Mouse (Mus musculus) limb, embryonic 11.5 days (tissue): ENCODE data around the gene Tenm3. TPM values are rescaled to one million over a fixed set of nuclear protein-coding genes. Genes with fewer than 3 reads are reported as not detected.

ENCODE experiments used
- ATAC-seq: fragments of 200-750 bp; cut with Nextera tagmentation; 2 replicates; pipeline ENCODE4 v1.8.0; 2017; ENCODE audit warnings: low read depth; ENCODE audit not compliant: insufficient number of reproducible peaks, low FRiP score, low TSS enrichment
- DNase-seq: peaks from one replicate; pipeline ENCODE4 v3.0.0-alpha.2; 2015; ENCODE audit warnings: low spot score
- H3K27ac ChIP-seq: fragments of 300-500 bp; sonication (generic); replicated peaks from 2 replicates; pipeline ENCODE4 v1.5.1; 2014; ENCODE audit warnings: low read depth, mild to moderate bottlenecking, low read length
- H3K27me3 ChIP-seq: fragments of 300-500 bp; sonication (generic); 2 replicates; pipeline ENCODE4 v1.6.1; 2014; ENCODE audit warnings: mild to moderate bottlenecking, low read length, mixed read lengths; ENCODE audit not compliant: control insufficient read depth, insufficient read depth
- H3K36me3 ChIP-seq: fragments of 300-500 bp; sonication (generic); 2 replicates; pipeline ENCODE4 v1.6.1; 2014; ENCODE audit warnings: mild to moderate bottlenecking, low read length, moderate library complexity, mixed read lengths; ENCODE audit not compliant: control insufficient read depth, insufficient read depth
- H3K4me1 ChIP-seq: fragments of 300-500 bp; sonication (generic); 2 replicates; pipeline ENCODE4 v1.6.1; 2014; ENCODE audit warnings: low read length, mixed read lengths; ENCODE audit not compliant: control insufficient read depth, insufficient read depth
- H3K4me2 ChIP-seq: fragments of 300-500 bp; sonication (generic); 2 replicates; pipeline ENCODE4 v1.6.1; 2014; ENCODE audit warnings: low read depth, mild to moderate bottlenecking, moderate library complexity; ENCODE audit not compliant: severe bottlenecking
- H3K4me3 ChIP-seq: fragments of 300-500 bp; sonication (generic); 2 replicates; pipeline ENCODE4 v1.5.1; 2014; ENCODE audit warnings: low read depth, low read length
- H3K9ac ChIP-seq: fragments of 300-500 bp; sonication (generic); 2 replicates; pipeline ENCODE4 v1.6.1; 2014; ENCODE audit warnings: mild to moderate bottlenecking, low read length
- H3K9me3 ChIP-seq: fragments of 300-500 bp; sonication (generic); 2 replicates; pipeline ENCODE4 v1.6.1; 2016; ENCODE audit warnings: low read length; ENCODE audit not compliant: control insufficient read depth
- WGBS: fragments of 180-500 bp; shearing (Covaris S2); extraction: QIAGEN DNeasy Blood & Tissue Kit; methylation state at CpG from one replicate; pipeline ENCODE4 v1.1.7; 2014; 5-methylcytosine and 5-hydroxymethylcytosine counted together
- polyA plus RNA-seq: library from polyadenylated mRNA; unstranded; fragments of >200 nt; fragmentation: Nextera tagmentation; extraction: Ambion mirVana; gene quantifications from 2 replicates; pipeline ENCODE4 v1.2.1, GENCODE M21; 2014

Tenm3 gene
- polyA plus RNA-seq, 1 experiment from 2014 or later = 52.1 TPM

DNA sequence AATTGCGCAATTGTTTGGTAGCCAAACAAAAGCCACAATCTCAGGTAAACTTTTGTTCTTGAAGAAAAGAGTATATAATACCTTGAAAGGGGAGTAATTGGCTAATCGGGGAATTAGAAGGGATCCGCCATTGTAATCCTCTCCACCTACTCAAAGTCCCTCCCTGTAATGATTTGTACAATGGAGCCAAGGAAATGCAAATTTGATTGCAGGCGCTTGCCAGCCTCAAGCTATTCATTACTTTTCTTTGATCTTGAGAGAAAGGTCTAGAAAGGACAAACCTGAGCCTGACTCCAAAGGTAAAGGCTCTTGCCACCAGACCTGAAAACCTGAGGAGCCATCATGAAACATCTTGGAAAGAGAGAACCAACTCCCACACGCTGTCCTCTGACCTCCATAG lies 91.8 kb downstream of the Tenm3 start:
- WGBS = 87% methylated on average over 5 of the region's 5 CpGs
- H3K4me2 ChIP-seq = no peak overlapping the region
- H3K27me3 ChIP-seq = no peaks in the 10 kb centered on the region
- H3K4me1 ChIP-seq = no peaks in the 10 kb centered on the region
- ATAC-seq = no peak
- no peaks in the 10 kb centered on the region for H3K9me3 ChIP-seq
- H3K27ac ChIP-seq = no peak overlapping the region
- no peaks in the 10 kb centered on the region for H3K36me3 ChIP-seq
- no peak overlapping the region for H3K4me3 ChIP-seq
- no peak overlapping the region for H3K9ac ChIP-seq
- no peak for DNase-seq

GRCm38 (mm10) chr8:48748503-48749059 lies 95.2 kb downstream of the Tenm3 start:
- ATAC-seq (no peak), DNase-seq (no peak)
- Histone ChIP-seq H3K9me3 (no peaks in the 10 kb centered on the region), H3K36me3 (no peaks in the 10 kb centered on the region), H3K4me3 (no peak overlapping the region), H3K27ac (no peak overlapping the region), H3K27me3 (no peaks in the 10 kb centered on the region), H3K4me1 (no peaks in the 10 kb centered on the region), H3K4me2 (no peak overlapping the region), H3K9ac (no peak overlapping the region)
- 59% methylated on average over 13 of the region's 13 CpGs for WGBS

DNA sequence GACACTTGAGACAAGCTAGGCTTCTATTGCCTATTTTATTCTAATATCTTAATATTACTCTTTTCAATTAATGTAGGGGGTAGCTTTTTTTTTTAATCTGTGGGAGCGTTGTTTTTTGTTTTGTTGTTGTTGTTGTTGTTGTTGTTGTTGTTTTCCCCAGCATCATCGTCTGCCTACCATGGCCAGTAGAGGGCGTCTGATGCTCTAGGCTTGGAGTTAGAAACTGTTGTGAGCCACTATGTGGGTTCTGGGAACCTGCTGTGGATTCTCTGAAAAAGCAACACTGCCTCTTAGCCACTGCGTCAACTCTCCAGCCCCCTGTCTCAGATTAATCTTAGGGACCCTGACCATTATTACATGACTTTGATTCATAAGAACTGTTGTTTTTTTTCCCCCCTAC lies 99.8 kb downstream of the Tenm3 start:
- Histone ChIP-seq H3K27me3 (no peaks in the 10 kb centered on the region), H3K4me1 (peaks cover 4% of the 10 kb centered on the region; the same call in 1 of the 2 replicates), H3K27ac (no peak overlapping the region), H3K9ac (no peak overlapping the region), H3K4me3 (no peak overlapping the region), H3K9me3 (no peaks in the 10 kb centered on the region), H3K4me2 (no peak overlapping the region), H3K36me3 (no peaks in the 10 kb centered on the region)
- DNase-seq (no peak), ATAC-seq (no peak)
- WGBS = 83% methylated on average over 4 of the region's 4 CpGs

DNA sequence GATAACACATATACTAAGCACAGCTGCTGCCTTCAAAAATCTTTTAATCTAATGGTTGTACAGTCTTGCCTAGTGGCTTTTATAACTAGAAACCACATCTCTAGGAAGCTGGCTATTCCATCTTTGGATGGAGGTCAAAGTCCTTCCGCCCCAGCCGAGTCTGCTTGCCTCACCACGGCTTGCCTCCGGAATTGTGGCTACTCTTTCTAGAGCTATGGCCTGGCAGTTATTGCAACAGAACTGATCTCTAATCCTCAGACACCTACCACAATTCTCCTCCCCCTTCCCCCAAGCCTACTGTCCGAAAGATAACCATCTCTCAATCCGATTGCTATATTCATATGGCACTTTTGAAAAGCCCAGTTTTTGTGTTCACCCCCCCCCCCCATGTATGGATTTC lies 101.0 kb downstream of the Tenm3 start:
- H3K9me3 ChIP-seq = no peaks in the 10 kb centered on the region
- no peak overlapping the region for H3K4me3 ChIP-seq
- H3K4me1 ChIP-seq = peaks cover 4% of the 10 kb centered on the region; the same call in 1 of the 2 replicates
- H3K9ac ChIP-seq = no peak overlapping the region
- H3K27ac ChIP-seq = no peak overlapping the region
- H3K36me3 ChIP-seq = no peaks in the 10 kb centered on the region
- H3K4me2 ChIP-seq = no peak overlapping the region
- no peaks in the 10 kb centered on the region for H3K27me3 ChIP-seq
- 90% methylated on average over 6 of the region's 6 CpGs for WGBS
- ATAC-seq (no peak), DNase-seq (no peak)

- no peak for ATAC-seq
- Histone ChIP-seq H3K9me3 (no peaks in the 10 kb centered on the region), H3K27ac (no peak overlapping the region), H3K27me3 (no peaks in the 10 kb centered on the region), H3K4me1 (peaks cover 4% of the 10 kb centered on the region; the same call in 1 of the 2 replicates), H3K36me3 (no peaks in the 10 kb centered on the region), H3K4me3 (no peak overlapping the region), H3K4me2 (no peak overlapping the region), H3K9ac (no peak overlapping the region)
- no peak for DNase-seq
- 65% methylated on average over 11 of the region's 11 CpGs for WGBS
Observed at GRCm38 (mm10) chr8:48740951-48741350, 102.8 kb downstream of the Tenm3 start.

- Histone ChIP-seq H3K36me3 (no peaks in the 10 kb centered on the region), H3K9ac (no peak overlapping the region), H3K9me3 (no peaks in the 10 kb centered on the region), H3K4me3 (no peak overlapping the region), H3K27ac (no peak overlapping the region), H3K27me3 (no peaks in the 10 kb centered on the region), H3K4me1 (peaks cover 4% of the 10 kb centered on the region; the same call in 1 of the 2 replicates), H3K4me2 (no peak overlapping the region)
- ATAC-seq (no peak), DNase-seq (no peak)
- 76% methylated on average over 23 of the region's 23 CpGs for WGBS
Observed at GRCm38 (mm10) chr8:48740147-48740881, 103.4 kb downstream of the Tenm3 start.

DNA sequence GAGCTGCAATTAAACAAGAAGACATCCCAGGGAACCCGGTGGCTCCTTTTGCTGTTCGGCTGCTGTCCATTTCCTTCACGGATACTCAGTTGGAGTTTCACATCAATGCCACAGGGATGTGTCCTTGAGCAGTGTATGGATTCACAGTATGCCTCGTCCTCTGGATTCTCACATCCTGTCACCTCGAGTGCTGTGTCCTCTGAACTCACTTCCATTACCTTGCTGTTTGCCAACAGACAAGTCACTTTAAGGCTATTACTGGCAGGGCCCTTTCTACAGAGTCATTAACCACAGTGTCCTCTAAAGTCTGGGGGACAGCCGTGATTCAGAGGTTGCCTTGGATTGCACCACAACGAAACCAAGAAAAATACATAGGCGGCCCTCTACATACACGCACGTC lies 110.0 kb downstream of the Tenm3 start:
- Histone ChIP-seq H3K4me3 (no peak overlapping the region), H3K9me3 (no peaks in the 10 kb centered on the region), H3K9ac (no peak overlapping the region), H3K4me1 (no peaks in the 10 kb centered on the region), H3K27ac (no peak overlapping the region), H3K27me3 (no peaks in the 10 kb centered on the region), H3K4me2 (no peak overlapping the region), H3K36me3 (no peaks in the 10 kb centered on the region)
- 81% methylated on average over 10 of the region's 10 CpGs for WGBS
- DNase-seq (no peak), ATAC-seq (no peak)

DNA sequence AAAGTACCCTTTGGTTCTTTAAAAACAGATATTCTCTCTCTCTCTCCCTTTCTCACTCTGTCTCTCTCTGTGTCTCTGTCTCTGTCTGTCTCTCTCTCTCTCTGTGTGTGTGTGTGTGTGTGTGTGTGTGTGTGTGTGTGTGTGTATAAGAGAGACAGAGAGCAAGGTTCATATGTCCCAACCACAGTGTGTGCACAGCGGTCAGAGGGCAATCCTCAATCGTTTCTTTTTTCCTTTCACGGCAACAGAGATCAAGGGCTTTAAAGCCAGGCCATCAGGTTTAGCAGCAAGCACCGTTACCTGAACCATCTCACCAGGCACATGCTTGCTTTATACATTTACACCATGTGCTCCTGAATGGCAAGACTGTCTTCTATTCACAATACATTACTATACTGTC lies 110.7 kb downstream of the Tenm3 start:
- no peak overlapping the region for H3K9ac ChIP-seq
- H3K27ac ChIP-seq = no peak overlapping the region
- no peaks in the 10 kb centered on the region for H3K4me1 ChIP-seq
- H3K4me2 ChIP-seq = no peak overlapping the region
- no peaks in the 10 kb centered on the region for H3K27me3 ChIP-seq
- H3K9me3 ChIP-seq = no peaks in the 10 kb centered on the region
- no peak overlapping the region for H3K4me3 ChIP-seq
- no peaks in the 10 kb centered on the region for H3K36me3 ChIP-seq
- ATAC-seq = no peak
- WGBS = 52% methylated on average over 4 of the region's 4 CpGs
- DNase-seq = no peak
